Mouse (Mus musculus) embryonic facial prominence, embryonic 12.5 days (tissue): ENCODE measurements at regions not wholly inside any gene's neighbourhood (a gene's known extent, or its start where the extent isn't known, plus 50 kb on each side); places are given as distances from the start of the nearest gene placed in this dataset.

Source experiments
- ATAC-seq: fragments of 200-750 bp; cut with Nextera tagmentation; 2 replicates; pipeline ENCODE4 v1.8.0; 2017; ENCODE audit not compliant: insufficient number of reproducible peaks, insufficient read depth, low FRiP score, low TSS enrichment
- H3K27ac ChIP-seq: fragments of 300-500 bp; sonication (generic); 2 replicates; pipeline ENCODE4 v1.5.1; 2016; ENCODE audit warnings: mild to moderate bottlenecking
- H3K27me3 ChIP-seq: fragments of 300-500 bp; sonication (generic); 2 replicates; pipeline ENCODE4 v1.6.1; 2016; ENCODE audit warnings: mild to moderate bottlenecking, moderate library complexity
- H3K36me3 ChIP-seq: fragments of 300-500 bp; sonication (generic); 2 replicates; pipeline ENCODE4 v1.6.1; 2016; ENCODE audit warnings: mild to moderate bottlenecking
- H3K4me1 ChIP-seq: fragments of 300-500 bp; sonication (generic); 2 replicates; pipeline ENCODE4 v1.6.1; 2016
- H3K4me2 ChIP-seq: fragments of 300-500 bp; sonication (generic); replicated peaks from 2 replicates; pipeline ENCODE4 v1.6.1; 2016; ENCODE audit warnings: mild to moderate bottlenecking, moderate library complexity
- H3K4me3 ChIP-seq: fragments of 300-500 bp; sonication (generic); 2 replicates; pipeline ENCODE4 v1.5.1; 2016; ENCODE audit warnings: mild to moderate bottlenecking
- H3K9ac ChIP-seq: fragments of 300-500 bp; sonication (generic); 2 replicates; pipeline ENCODE4 v1.6.1; 2016; ENCODE audit warnings: mild to moderate bottlenecking, moderate library complexity
- H3K9me3 ChIP-seq: fragments of 300-500 bp; sonication (generic); 2 replicates; pipeline ENCODE4 v1.6.1; 2016; ENCODE audit warnings: mild to moderate bottlenecking, moderate library complexity
- WGBS: fragments of 180-500 bp; shearing (Covaris S2); methylation state at CpG from one replicate; pipeline ENCODE4 v1.1.7; 2016; 5-methylcytosine and 5-hydroxymethylcytosine counted together

- WGBS: 32% methylated on average over 2 of the region's 2 CpGs
- no peak overlapping the region for H3K4me3 ChIP-seq
- no peaks in the 10 kb centered on the region for H3K27me3 ChIP-seq
- no peak overlapping the region for H3K9ac ChIP-seq
- H3K36me3 ChIP-seq: no peaks in the 10 kb centered on the region
- no peaks in the 10 kb centered on the region for H3K4me1 ChIP-seq
- H3K27ac ChIP-seq: no peak overlapping the region
- no peak for ATAC-seq
- H3K4me2 ChIP-seq: no peak overlapping the region
- no peaks in the 10 kb centered on the region for H3K9me3 ChIP-seq
Measured at GRCm38 (mm10) chr4:153567329-153567973, 84.8 kb upstream of the Ajap1 start.

GRCm38 (mm10) chr4:153573180-153573769 is 90.7 kb upstream of the Ajap1 start:
- Histone ChIP-seq H3K9me3 (no peaks in the 10 kb centered on the region), H3K4me3 (no peak overlapping the region), H3K4me1 (no peaks in the 10 kb centered on the region), H3K4me2 (no peak overlapping the region), H3K27me3 (0 out of 2 replicates have a peak, but pooled peaks cover 2% of the 10 kb centered on the region), H3K36me3 (no peaks in the 10 kb centered on the region), H3K27ac (no peak overlapping the region), H3K9ac (no peak overlapping the region)
- WGBS: 54% methylated on average over 9 of the region's 9 CpGs
- no peak for ATAC-seq

DNA sequence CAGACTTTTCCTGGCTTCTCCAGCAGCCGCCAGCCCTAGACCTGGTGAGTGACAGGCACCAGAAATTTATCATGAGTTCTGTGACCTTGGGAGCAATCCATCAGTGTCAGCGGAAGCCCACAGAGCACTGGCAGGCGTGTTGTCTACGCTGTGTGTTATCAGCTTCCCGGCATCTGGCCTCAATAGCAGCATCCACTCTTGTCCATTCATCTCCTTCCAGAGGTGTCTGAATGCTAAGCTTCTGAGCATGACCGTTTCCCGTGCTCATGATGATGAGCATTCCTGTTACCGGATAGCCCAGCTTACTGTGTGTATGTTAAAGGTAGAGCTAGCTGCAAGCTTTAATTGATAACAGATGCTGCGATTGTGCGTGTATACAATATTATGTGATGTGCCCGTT is 110.7 kb upstream of the Ajap1 start:
- no peak overlapping the region for H3K9ac ChIP-seq
- peaks cover 8% of the 10 kb centered on the region for H3K4me1 ChIP-seq
- H3K27ac ChIP-seq: no peak overlapping the region
- no peak overlapping the region for H3K4me3 ChIP-seq
- no peak for ATAC-seq
- H3K4me2 ChIP-seq: no peak overlapping the region
- H3K27me3 ChIP-seq: no peaks in the 10 kb centered on the region
- no peaks in the 10 kb centered on the region for H3K9me3 ChIP-seq
- WGBS: 42% methylated on average over 11 of the region's 11 CpGs
- H3K36me3 ChIP-seq: no peaks in the 10 kb centered on the region

DNA sequence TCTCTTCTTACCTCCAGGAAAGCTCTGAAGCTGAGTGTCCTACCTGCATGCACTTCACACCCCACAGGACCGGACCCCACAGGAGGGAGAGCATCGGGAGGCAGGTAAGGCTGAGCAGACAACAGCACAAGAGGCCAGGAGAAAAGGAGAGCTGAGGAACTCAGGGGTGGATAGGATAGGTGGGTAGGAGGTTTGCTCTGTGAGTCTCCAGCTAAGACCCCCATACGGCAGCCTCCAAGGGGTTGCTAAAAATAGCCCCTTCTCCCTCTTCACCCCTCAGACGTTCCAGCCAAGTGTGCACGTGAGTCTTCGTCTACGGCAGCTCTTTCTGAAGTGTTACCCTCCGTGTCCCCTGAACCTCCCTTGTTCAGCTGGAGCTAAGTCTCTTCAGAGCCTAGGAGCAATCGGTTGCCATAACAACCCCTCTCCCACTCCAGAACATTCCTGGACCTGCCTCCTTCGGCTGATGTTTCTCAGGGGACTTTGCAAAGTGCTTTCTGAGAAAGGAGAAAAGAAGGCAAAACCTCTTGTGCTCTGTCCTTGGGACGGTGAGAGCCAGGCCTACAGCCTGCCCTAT is 117.3 kb upstream of the Ajap1 start:
- H3K36me3 ChIP-seq: no peaks in the 10 kb centered on the region
- H3K4me2 ChIP-seq: no peak overlapping the region
- 60% methylated on average over 11 of the region's 11 CpGs for WGBS
- no peaks in the 10 kb centered on the region; the same call in 1 of the 2 replicates for H3K27me3 ChIP-seq
- peaks cover 4% of the 10 kb centered on the region for H3K4me1 ChIP-seq
- no peak overlapping the region for H3K4me3 ChIP-seq
- H3K9me3 ChIP-seq: no peaks in the 10 kb centered on the region
- ATAC-seq: no peak
- H3K27ac ChIP-seq: no peak overlapping the region
- H3K9ac ChIP-seq: no peak overlapping the region

GRCm38 (mm10) chr4:153602496-153602895 is 119.9 kb upstream of the Ajap1 start:
- no peak overlapping the region for H3K9ac ChIP-seq
- no peaks in the 10 kb centered on the region for H3K36me3 ChIP-seq
- peaks cover 4% of the 10 kb centered on the region for H3K4me1 ChIP-seq
- H3K4me3 ChIP-seq: no peak overlapping the region
- H3K4me2 ChIP-seq: no peak overlapping the region
- ATAC-seq: no peak
- WGBS: 85% methylated on average over 4 of the region's 4 CpGs
- no peak overlapping the region for H3K27ac ChIP-seq
- no peaks in the 10 kb centered on the region for H3K9me3 ChIP-seq
- no peaks in the 10 kb centered on the region; the same call in 1 of the 2 replicates for H3K27me3 ChIP-seq

DNA sequence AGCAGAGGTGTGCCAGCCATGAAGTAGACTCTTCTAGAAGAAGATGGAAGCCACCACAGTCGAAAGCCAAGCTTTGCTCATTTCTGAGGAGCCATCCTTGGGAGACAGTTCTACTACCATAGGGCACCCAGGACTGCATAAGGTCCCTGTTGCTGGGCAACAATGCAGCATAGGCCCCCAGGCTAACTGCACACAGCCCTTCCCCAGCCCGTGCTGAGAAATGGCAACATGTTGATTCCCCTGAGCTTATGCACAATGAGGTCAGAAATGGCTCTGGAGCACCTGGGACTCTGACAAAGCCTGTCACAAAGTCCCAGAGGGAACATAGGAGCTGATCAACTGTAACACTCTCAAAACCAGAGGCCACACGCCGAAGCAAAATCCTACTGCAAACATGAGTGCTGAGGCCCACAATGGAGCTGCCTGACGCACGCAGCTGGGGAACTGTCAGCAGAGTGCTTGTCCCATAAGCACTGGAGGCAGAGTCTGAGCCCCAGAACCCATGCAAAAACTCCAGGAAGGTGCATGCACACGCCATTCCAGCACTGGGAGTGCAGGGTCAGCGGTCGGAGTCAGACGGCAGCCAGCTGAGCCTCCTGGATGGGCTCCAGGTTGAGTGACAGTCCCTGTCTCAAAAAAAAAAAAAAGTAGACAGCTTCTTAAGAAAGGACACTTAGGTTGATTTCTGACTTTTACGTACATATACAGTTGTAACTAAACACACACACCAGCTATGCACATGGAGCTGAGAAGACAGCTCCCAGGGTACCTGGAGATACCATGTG is 120.6 kb upstream of the Ajap1 start:
- H3K4me3 ChIP-seq: no peak overlapping the region
- no peak for ATAC-seq
- 77% methylated on average over 11 of the region's 11 CpGs for WGBS
- H3K36me3 ChIP-seq: no peaks in the 10 kb centered on the region
- no peak overlapping the region for H3K9ac ChIP-seq
- H3K27me3 ChIP-seq: no peaks in the 10 kb centered on the region; the same call in 1 of the 2 replicates
- no peak overlapping the region for H3K27ac ChIP-seq
- no peaks in the 10 kb centered on the region for H3K9me3 ChIP-seq
- H3K4me2 ChIP-seq: no peak overlapping the region
- peaks cover 4% of the 10 kb centered on the region for H3K4me1 ChIP-seq

- H3K36me3 ChIP-seq: no peaks in the 10 kb centered on the region
- no peak overlapping the region for H3K4me3 ChIP-seq
- no peak for ATAC-seq
- no peak overlapping the region for H3K9ac ChIP-seq
- no peak overlapping the region for H3K27ac ChIP-seq
- 87% methylated on average over 7 of the region's 7 CpGs for WGBS
- H3K4me2 ChIP-seq: no peak overlapping the region
- H3K4me1 ChIP-seq: peaks cover 4% of the 10 kb centered on the region
- H3K9me3 ChIP-seq: no peaks in the 10 kb centered on the region
- no peaks in the 10 kb centered on the region; the same call in 1 of the 2 replicates for H3K27me3 ChIP-seq
Measured at GRCm38 (mm10) chr4:153603936-153604335, 121.3 kb upstream of the Ajap1 start.

GRCm38 (mm10) chr4:153604695-153605485 is 122.3 kb upstream of the Ajap1 start:
- H3K27me3 ChIP-seq: no peaks in the 10 kb centered on the region; the same call in 1 of the 2 replicates
- no peaks in the 10 kb centered on the region for H3K9me3 ChIP-seq
- H3K4me1 ChIP-seq: peaks cover 4% of the 10 kb centered on the region
- 89% methylated on average over 16 of the region's 16 CpGs for WGBS
- no peak overlapping the region for H3K4me2 ChIP-seq
- H3K9ac ChIP-seq: no peak overlapping the region
- no peak overlapping the region for H3K27ac ChIP-seq
- H3K4me3 ChIP-seq: no peak overlapping the region
- ATAC-seq: no peak
- H3K36me3 ChIP-seq: no peaks in the 10 kb centered on the region

DNA sequence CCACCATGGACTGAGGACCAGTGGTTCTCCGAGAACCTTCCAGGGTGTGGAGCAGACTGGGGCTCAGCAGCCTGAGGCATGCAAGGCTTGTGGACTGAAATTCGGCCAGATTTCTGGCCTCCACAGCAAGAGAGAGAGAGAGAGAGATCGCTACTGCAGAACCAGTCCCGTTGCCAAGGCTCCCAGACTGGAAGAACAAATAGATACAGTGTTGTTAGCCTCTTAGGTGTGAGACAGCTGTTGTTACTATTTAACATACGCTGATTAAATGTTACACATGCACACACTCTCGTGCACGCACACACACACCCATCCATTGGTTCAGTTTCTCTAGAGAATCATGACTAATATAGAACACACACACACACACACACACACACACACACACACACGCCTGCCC is 133.4 kb upstream of the Ajap1 start:
- H3K4me2 ChIP-seq: no peak overlapping the region
- H3K36me3 ChIP-seq: no peaks in the 10 kb centered on the region
- no peak overlapping the region for H3K9ac ChIP-seq
- H3K27me3 ChIP-seq: no peaks in the 10 kb centered on the region
- no peak overlapping the region for H3K4me3 ChIP-seq
- H3K27ac ChIP-seq: no peak overlapping the region
- H3K4me1 ChIP-seq: no peaks in the 10 kb centered on the region
- 79% methylated on average over 8 of the region's 8 CpGs for WGBS
- ATAC-seq: no peak
- H3K9me3 ChIP-seq: 0 out of 2 replicates have a peak, but pooled peaks cover 4% of the 10 kb centered on the region

DNA sequence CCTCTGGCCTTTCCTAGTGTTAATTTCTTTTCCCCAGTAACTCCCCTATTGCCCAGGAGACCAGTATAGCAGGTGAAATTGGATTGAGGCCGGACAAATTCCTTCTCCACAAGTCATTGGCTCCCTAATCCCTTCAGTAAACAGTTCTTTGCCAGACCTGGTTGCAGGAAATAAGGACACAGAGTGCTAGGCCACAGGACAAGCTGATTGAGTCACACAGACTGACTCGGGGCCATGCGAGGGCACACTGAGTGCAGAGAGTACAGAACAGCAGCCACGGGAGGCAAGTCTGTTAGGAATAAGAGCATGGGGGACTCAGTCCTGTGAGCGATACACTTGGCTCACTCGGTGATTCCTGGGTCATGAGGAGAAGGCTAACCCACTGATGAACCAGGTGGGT is 134.3 kb upstream of the Ajap1 start:
- no peak for ATAC-seq
- no peak overlapping the region for H3K27ac ChIP-seq
- H3K4me2 ChIP-seq: no peak overlapping the region
- no peak overlapping the region for H3K9ac ChIP-seq
- no peaks in the 10 kb centered on the region for H3K27me3 ChIP-seq
- H3K9me3 ChIP-seq: no peaks in the 10 kb centered on the region
- H3K4me3 ChIP-seq: no peak overlapping the region
- no peaks in the 10 kb centered on the region for H3K4me1 ChIP-seq
- no peaks in the 10 kb centered on the region for H3K36me3 ChIP-seq
- 91% methylated on average over 6 of the region's 6 CpGs for WGBS

DNA sequence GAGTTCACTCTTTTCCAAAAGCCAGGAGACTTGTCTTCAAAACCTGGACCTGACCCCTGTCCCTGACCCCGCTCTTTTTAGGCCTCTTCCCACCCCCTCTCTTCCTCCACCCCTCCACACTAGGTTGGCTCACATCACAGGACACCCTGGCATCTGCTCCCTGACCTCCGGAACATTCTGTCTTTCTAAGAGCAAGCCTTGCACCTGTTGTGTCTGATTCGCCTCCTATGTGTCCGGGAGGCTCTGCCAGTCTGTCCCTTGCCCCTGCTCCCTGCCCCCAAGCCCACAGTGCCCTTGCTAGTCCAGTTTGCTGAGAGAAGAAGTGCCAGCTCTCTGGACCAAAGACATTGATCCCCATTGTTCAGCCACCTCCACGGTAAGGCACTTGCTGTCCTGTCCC is 138.3 kb upstream of the Ajap1 start:
- Histone ChIP-seq H3K4me2 (no peak overlapping the region), H3K9me3 (no peaks in the 10 kb centered on the region), H3K36me3 (no peaks in the 10 kb centered on the region), H3K27ac (no peak overlapping the region), H3K27me3 (no peaks in the 10 kb centered on the region), H3K9ac (no peak overlapping the region), H3K4me1 (no peaks in the 10 kb centered on the region), H3K4me3 (no peak overlapping the region)
- 81% methylated on average over 5 of the region's 5 CpGs for WGBS
- ATAC-seq: no peak
